Mouse (Mus musculus) hindbrain, embryonic 15.5 days (tissue): ENCODE data around the gene Cav1. TPM values are rescaled to one million over a fixed set of nuclear protein-coding genes. Genes with fewer than 3 reads are reported as not detected.

Source experiments
- ATAC-seq: fragments of 200-750 bp; cut with Nextera tagmentation; 2 replicates; pipeline ENCODE4 v1.8.0; 2017; ENCODE audit warnings: low read depth, moderate number of reproducible peaks, moderate TSS enrichment; ENCODE audit not compliant: low FRiP score
- H3K27ac ChIP-seq: fragments of 300-500 bp; sonication (generic); replicated peaks from 2 replicates; pipeline ENCODE4 v1.5.1; 2015; ENCODE audit warnings: mild to moderate bottlenecking, inconsistent platforms
- H3K27me3 ChIP-seq: fragments of 300-500 bp; sonication (generic); 2 replicates; pipeline ENCODE4 v1.6.1; 2015; ENCODE audit warnings: control low read depth, inconsistent platforms
- H3K36me3 ChIP-seq: fragments of 300-500 bp; sonication (generic); 2 replicates; pipeline ENCODE4 v1.6.1; 2015; ENCODE audit warnings: control low read depth, inconsistent platforms
- H3K4me1 ChIP-seq: fragments of 300-500 bp; sonication (generic); replicated peaks from 2 replicates; pipeline ENCODE4 v1.6.1; 2015; ENCODE audit warnings: control low read depth, inconsistent platforms
- H3K4me2 ChIP-seq: fragments of 300-500 bp; sonication (generic); 2 replicates; pipeline ENCODE4 v1.6.1; 2015; ENCODE audit warnings: moderate library complexity, mild to moderate bottlenecking, inconsistent platforms
- H3K4me3 ChIP-seq: fragments of 300-500 bp; sonication (generic); 2 replicates; pipeline ENCODE4 v1.5.1; 2015; ENCODE audit warnings: mild to moderate bottlenecking, inconsistent platforms
- H3K9ac ChIP-seq: fragments of 300-500 bp; sonication (generic); 2 replicates; pipeline ENCODE4 v1.6.1; 2015; ENCODE audit warnings: inconsistent platforms
- H3K9me3 ChIP-seq: fragments of 300-500 bp; sonication (generic); 2 replicates; pipeline ENCODE4 v1.6.1; 2016; ENCODE audit warnings: control low read depth, inconsistent platforms
- WGBS: fragments of 180-500 bp; shearing (Covaris S2); methylation state at CpG from one replicate; pipeline ENCODE4 v1.1.7; 2015; 5-methylcytosine and 5-hydroxymethylcytosine counted together
- polyA plus RNA-seq: library from polyadenylated mRNA; unstranded; fragments of >200 nt; fragmentation: Nextera tagmentation; extraction: Ambion mirVana; gene quantifications from 2 replicates; pipeline ENCODE4 v1.2.1, GENCODE M21; 2015

Cav1 gene
- polyA plus RNA-seq, 1 experiment from 2014 or later: 33.5 TPM

DNA sequence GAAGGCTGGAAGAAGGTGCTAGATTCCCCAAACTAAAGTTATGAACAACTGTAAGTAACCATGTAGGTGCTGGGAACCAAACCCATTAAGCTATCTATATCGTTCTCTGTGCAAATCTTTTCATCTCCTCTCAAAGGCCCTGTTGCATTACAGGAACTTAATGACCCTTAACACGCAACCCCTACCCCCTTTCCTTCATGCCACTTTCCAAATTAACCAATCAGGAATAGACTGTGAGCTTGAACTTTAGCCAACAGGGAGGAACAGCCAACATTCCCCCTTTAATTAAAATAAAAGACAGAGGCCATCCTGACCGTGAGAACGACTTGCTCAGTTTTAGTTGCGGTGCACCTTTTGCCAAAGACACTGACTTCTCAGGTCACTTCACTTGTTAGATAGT lies 11.0 kb upstream of the Cav1 start:
- H3K9me3 ChIP-seq: no peaks in the 10 kb centered on the region
- no peak overlapping the region for H3K4me3 ChIP-seq
- no peak overlapping the region for H3K27ac ChIP-seq
- no peak overlapping the region for H3K4me2 ChIP-seq
- H3K36me3 ChIP-seq: no peaks in the 10 kb centered on the region
- H3K27me3 ChIP-seq: no peaks in the 10 kb centered on the region
- H3K9ac ChIP-seq: no peak overlapping the region
- no peaks in the 10 kb centered on the region for H3K4me1 ChIP-seq
- WGBS: 66% methylated on average over 5 of the region's 5 CpGs
- ATAC-seq: no peak

DNA sequence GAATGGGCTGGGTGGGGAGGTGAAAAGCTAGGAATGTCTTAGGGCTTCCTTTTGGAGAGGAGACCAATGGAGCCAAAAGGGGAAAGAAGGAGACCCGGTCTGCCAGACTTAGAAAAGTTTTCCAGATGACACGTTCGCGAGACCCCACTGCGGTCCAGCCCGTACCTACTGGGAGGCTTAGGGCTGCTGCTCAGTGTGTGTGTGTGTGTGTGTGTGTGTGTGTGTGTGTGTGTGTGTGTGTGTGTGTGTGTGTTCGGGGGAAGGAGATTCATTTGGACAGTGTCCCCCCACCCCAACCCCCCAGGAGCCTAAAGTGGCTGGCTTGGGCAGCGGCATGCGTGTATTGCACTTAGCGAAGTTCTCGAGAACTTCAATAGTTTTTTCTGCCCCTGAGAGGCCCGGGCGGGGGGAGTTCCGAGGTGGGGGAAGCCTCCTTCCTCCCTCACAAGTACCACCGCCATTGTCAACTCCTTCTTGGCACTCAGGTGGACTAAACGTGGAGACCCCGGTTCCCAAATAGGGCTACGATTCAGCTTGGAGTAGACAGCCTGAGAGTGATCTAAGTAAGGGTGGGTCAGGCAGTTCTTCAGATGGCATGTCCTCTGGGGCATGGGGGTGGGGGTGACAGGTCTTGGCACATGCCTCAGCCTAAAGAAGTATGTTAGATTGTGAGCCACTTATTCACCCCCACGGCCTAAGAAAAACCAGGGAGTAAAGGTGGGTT lies 629 bp downstream of the Cav1 start:
- peak overlapping the region; percentile 99 for H3K4me2 ChIP-seq
- no peaks in the 10 kb centered on the region for H3K9me3 ChIP-seq
- peaks cover 27% of the 10 kb centered on the region for H3K27me3 ChIP-seq
- H3K4me3 ChIP-seq: peak overlapping the region; percentile 49
- WGBS: under 1% methylated on average over 18 of the region's 19 CpGs
- H3K27ac ChIP-seq: no peak overlapping the region
- peak overlapping the region; percentile 51 for H3K9ac ChIP-seq
- ATAC-seq: peak; percentile 52; the same call in 1 of the 2 replicates
- peaks cover 27% of the 10 kb centered on the region for H3K4me1 ChIP-seq
- no peaks in the 10 kb centered on the region for H3K36me3 ChIP-seq

DNA sequence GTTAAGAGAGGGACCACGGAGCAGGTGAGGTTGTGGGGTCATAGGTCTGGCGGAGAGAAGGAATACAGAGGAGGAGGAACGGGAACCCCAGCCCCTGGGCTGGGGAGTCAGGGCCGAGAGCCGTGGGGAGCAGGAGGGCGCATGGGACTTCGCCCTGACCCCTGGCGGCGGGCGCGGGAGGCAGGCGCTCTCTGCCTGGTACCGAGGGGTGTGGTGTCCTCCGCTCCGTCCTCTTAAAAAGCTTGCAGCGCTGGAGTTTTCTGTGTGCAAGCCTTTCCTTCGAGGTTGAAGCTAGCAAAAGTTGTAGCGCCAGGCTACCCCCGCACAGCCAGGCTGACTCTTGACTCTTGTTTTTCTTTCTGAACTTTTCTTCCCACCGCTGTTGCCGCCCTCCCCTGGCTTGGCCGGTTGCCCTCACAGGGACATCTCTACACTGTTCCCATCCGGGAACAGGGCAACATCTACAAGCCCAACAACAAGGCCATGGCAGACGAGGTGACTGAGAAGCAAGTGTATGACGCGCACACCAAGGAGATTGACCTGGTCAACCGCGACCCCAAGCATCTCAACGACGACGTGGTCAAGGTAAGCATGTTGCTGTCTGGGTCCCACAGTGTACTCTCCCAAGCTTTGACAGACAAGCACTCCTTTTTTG lies 1.5 kb downstream of the Cav1 start:
- H3K36me3 ChIP-seq: no peaks in the 10 kb centered on the region
- H3K27me3 ChIP-seq: peaks cover 27% of the 10 kb centered on the region
- no peak overlapping the region for H3K27ac ChIP-seq
- H3K9ac ChIP-seq: peak overlapping the region; percentile 18; the same call in 1 of the 2 replicates
- H3K4me3 ChIP-seq: peak overlapping the region; percentile 49
- H3K4me1 ChIP-seq: peaks cover 27% of the 10 kb centered on the region
- H3K9me3 ChIP-seq: no peaks in the 10 kb centered on the region
- ATAC-seq: peak; percentile 81
- H3K4me2 ChIP-seq: peak overlapping the region; percentile 99
- WGBS: 3% methylated on average over 31 of the region's 31 CpGs

DNA sequence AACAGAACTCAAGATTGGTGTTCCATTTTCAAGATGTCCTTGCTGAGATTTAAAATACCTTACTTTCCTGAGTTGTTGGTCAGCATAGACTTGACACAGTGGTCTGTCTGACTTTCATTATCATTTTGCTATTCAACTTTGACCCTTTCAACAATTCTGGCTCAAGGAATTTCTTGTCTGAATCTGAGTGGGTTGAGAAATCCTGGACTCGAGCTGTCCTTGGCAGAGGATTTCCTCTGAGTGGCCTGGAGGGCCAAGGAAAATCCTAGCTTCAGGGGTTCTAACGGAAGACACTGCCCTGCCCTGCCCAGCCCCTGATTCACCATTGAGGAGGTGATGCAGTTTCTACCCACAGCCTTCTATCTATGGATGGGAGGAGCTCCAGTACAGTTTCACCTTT lies 2.5 kb downstream of the Cav1 start:
- Histone ChIP-seq H3K36me3 (no peaks in the 10 kb centered on the region), H3K9me3 (no peaks in the 10 kb centered on the region), H3K4me3 (no peak overlapping the region), H3K27ac (no peak overlapping the region), H3K27me3 (peaks cover 27% of the 10 kb centered on the region), H3K9ac (no peak overlapping the region), H3K4me2 (no peak overlapping the region), H3K4me1 (peaks cover 27% of the 10 kb centered on the region)
- no peak for ATAC-seq
- WGBS: 60% methylated on average over 2 of the region's 2 CpGs

DNA sequence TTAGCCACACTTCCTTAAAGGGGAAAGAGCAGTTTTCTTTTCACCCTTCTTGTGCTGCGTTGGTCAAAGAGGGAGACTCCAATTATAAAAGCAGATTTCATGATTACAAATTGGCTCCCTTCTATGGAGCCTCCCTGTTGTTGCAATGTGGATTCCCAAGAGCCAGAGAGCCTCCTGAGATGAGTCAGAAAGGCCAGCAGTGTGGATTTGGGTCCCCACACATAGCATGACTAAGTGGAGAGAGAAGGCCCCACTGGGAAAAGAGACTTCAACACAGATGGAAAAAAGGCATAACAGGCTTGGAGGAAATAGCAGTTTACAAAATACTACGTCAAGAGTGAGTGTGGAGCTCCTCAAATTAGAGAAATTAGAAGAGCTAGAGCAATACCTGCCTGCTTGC lies 3.1 kb downstream of the Cav1 start:
- H3K27ac ChIP-seq: no peak overlapping the region
- H3K9ac ChIP-seq: no peak overlapping the region
- H3K4me2 ChIP-seq: no peak overlapping the region
- no peaks in the 10 kb centered on the region for H3K36me3 ChIP-seq
- peaks cover 27% of the 10 kb centered on the region for H3K4me1 ChIP-seq
- H3K4me3 ChIP-seq: no peak overlapping the region
- no peaks in the 10 kb centered on the region for H3K9me3 ChIP-seq
- ATAC-seq: no peak
- peaks cover 27% of the 10 kb centered on the region for H3K27me3 ChIP-seq
- WGBS: 77% methylated on average over 2 of the region's 2 CpGs

DNA sequence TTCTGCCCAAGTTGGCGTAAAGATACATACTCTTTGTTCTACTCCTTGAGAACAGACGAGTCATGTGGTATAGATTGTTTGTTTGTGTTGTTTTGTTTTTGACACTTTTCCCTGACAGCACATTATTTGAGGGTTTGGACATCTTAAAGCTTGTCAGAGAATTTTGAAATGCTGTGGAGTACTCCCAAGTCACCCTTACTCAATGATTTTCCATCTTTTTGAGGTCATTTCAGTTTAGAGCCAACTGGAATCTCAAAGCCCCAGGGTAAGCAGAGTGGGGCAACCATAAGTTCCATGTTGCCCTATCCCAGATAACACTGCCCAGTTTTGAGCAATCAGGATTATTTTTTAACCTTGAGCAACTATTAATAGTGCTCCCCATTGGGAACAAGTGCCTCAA lies 8.1 kb downstream of the Cav1 start:
- H3K4me2 ChIP-seq: no peak overlapping the region
- no peak overlapping the region for H3K9ac ChIP-seq
- H3K4me3 ChIP-seq: no peak overlapping the region
- H3K36me3 ChIP-seq: no peaks in the 10 kb centered on the region
- no peaks in the 10 kb centered on the region for H3K4me1 ChIP-seq
- no peaks in the 10 kb centered on the region for H3K9me3 ChIP-seq
- H3K27ac ChIP-seq: no peak overlapping the region
- H3K27me3 ChIP-seq: peaks cover under 1% of the 10 kb centered on the region; the same call in 1 of the 2 replicates
- ATAC-seq: no peak
- WGBS: 85% methylated on average over 2 of the region's 2 CpGs

DNA sequence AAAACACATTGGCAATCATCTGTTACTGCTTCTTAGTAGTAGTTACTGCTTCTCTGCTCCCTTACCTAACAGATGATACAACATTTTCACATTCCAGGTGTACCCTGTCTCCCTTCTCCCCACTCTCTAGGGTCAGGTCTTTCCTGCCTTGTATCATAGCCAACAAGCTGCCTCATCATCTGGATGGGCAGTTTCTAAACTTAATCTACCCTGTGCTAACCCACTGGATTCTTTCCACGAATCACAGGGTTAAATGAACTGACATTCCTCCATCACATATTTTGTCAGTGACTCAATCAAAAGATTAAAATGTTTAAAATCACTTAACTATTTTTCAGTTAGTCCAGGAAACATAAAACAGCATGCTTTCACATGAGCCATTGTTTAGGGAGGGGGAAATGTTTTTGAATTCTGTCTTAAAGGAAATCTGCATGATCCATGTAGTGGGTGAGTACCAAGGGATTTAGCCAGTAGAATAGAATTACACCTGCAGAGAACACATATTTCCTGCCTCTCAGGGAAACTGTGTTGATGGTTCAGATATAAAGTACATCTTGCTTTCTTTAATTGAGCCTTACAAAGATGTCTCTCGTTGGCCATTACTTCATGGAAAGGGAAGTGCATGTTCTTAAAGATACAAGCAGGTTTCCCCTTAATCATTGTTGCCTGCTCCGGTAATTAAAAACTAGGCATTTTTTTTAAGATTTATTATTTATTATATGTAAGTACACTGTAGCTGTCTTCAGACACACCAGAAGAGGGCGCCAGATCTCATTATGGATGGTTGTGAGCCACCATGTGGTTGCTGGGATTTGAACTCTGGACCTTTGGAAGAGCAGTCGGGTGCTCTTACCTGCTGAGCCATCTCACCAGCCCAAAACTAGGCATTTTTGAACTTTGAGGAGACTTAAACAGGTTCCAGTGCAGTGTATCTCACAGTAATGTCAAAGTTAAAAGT lies 8.8 kb downstream of the Cav1 start:
- no peak overlapping the region for H3K27ac ChIP-seq
- no peak for ATAC-seq
- H3K9ac ChIP-seq: no peak overlapping the region
- H3K27me3 ChIP-seq: no peaks in the 10 kb centered on the region
- H3K36me3 ChIP-seq: no peaks in the 10 kb centered on the region
- WGBS: 87% methylated on average over 5 of the region's 5 CpGs
- no peak overlapping the region for H3K4me2 ChIP-seq
- no peaks in the 10 kb centered on the region for H3K9me3 ChIP-seq
- no peak overlapping the region for H3K4me3 ChIP-seq
- H3K4me1 ChIP-seq: no peaks in the 10 kb centered on the region

DNA sequence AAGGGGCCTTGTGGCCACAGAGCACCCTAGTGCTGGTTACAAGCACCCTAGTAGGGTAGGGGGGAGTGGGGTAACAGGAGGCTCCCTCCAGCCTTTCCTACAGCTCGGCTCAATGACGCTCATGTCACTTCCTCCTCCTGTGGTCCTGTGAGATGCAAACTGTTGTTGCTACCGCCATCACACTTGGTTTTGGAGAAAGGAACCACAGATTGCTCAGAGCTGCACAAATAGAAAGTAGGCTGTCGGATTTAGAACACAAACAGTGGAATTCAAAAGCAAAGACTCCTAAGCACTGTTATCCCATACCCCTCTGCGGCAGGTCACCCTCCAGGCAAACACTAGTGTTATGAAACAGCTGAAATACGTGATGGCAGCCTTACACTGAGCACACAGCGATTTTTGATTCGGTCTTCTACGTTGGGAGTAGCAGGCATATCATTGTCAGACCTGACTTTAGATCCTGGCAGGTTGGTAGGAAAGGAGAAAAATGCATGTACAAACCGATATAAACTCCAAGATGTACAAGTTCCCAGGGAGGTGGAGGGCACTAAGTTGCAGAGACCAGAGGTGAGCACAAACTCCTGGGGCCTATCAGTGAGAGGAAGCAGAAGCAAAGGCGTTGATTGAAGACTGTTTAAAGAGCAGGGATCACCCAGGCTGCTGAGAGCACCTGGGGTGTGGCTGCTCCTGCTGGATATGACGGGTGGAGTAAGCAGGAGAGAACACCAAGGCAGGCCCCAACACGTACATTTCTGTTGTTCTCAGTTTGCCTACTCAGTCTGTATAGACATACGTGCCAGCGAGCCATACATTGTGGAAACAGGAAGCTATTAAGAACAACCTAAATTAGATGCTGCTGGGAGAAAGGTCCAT lies 10.4 kb downstream of the Cav1 start:
- Histone ChIP-seq H3K27me3 (no peaks in the 10 kb centered on the region), H3K4me1 (no peaks in the 10 kb centered on the region), H3K9me3 (no peaks in the 10 kb centered on the region), H3K9ac (no peak overlapping the region), H3K4me3 (no peak overlapping the region), H3K36me3 (no peaks in the 10 kb centered on the region), H3K27ac (no peak overlapping the region), H3K4me2 (no peak overlapping the region)
- WGBS: 78% methylated on average over 15 of the region's 15 CpGs
- no peak for ATAC-seq

DNA sequence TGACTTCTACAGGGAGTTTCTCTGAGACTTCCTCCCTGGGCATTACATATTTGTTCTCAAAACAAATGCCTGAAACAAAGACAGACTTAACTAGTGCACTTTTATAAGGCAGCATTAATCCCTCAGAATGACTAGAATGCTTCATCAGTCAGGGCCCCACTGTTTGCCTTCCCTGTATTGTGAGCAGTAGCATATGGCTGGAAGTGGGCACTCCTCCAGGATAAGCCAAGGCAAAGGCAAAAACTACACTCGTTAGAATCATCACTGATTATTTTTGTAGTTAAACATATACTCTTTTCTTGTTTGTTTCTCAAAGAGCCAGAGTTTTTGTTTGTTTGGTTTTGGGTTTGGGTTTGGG lies 11.0 kb downstream of the Cav1 start:
- WGBS: 57% methylated on average over 1 of the region's 1 CpGs
- H3K4me1 ChIP-seq: no peaks in the 10 kb centered on the region

DNA sequence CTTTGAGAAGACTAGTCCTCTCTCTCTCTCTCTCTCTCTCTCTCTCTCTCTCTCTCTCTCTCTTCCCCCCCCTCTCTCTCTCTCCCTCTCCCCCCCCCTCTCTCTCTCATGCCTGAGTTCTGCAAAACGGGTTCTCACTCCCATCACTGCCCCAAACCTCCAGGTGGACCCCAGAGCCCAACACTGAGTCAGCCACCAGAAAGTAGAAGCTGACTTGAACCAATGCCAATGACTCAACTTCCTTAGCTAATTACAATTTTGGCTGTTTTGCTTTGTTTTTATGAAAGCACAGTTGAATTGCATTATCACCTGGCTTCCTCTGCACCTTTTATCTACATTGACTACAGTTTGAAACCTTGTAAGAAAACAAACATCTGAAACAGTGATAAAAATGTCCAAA lies 11.8 kb downstream of the Cav1 start:
- WGBS: 81% methylated on average over 1 of the region's 1 CpGs
- no peak overlapping the region for H3K27ac ChIP-seq

More for the DNA sequence above, 11.0 kb downstream of the Cav1 start:
- no peak overlapping the region for H3K4me2 ChIP-seq
- H3K9me3 ChIP-seq: no peaks in the 10 kb centered on the region
- H3K27me3 ChIP-seq: no peaks in the 10 kb centered on the region
- H3K27ac ChIP-seq: no peak overlapping the region
- H3K9ac ChIP-seq: no peak overlapping the region
- H3K36me3 ChIP-seq: no peaks in the 10 kb centered on the region
- no peak for ATAC-seq
- H3K4me3 ChIP-seq: no peak overlapping the region

DNA sequence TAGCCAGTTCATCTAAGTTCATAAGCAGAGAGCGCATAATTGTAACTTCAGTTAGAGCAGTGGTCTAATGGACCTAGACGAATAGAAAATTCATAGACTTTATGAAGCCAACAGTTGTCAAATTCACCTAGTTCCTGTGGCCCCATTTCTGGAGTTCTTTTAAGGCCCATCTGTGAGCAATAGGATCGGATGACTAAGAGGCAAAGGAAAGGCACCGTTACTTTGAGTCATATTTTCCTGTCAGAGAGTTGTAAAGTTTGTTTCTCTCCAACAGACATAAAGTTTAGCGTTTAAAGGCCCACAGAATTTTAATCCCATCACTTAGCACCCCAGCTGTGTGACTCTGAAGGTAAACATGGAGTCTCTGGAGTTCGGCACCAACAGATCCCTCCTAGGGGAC lies 15.8 kb downstream of the Cav1 start:
- Histone ChIP-seq H3K27ac (no peak overlapping the region), H3K9me3 (no peaks in the 10 kb centered on the region), H3K36me3 (no peaks in the 10 kb centered on the region), H3K4me1 (no peaks in the 10 kb centered on the region), H3K4me2 (no peak overlapping the region), H3K4me3 (no peak overlapping the region), H3K9ac (no peak overlapping the region), H3K27me3 (no peaks in the 10 kb centered on the region)
- ATAC-seq: no peak
- WGBS: 85% methylated on average over 6 of the region's 6 CpGs

More for the DNA sequence above, 11.8 kb downstream of the Cav1 start:
- Histone ChIP-seq H3K4me1 (no peaks in the 10 kb centered on the region), H3K27me3 (no peaks in the 10 kb centered on the region), H3K4me3 (no peak overlapping the region), H3K36me3 (no peaks in the 10 kb centered on the region), H3K9me3 (no peaks in the 10 kb centered on the region), H3K4me2 (no peak overlapping the region), H3K9ac (no peak overlapping the region)
- ATAC-seq: no peak
